Mouse (Mus musculus): ENCODE measurements around the gene Patj. TPM values are rescaled to one million over a fixed set of nuclear protein-coding genes. Genes with fewer than 3 reads are reported as not detected.
A peak's percentile ranks its signal among the peaks of the same experiment; 100 is the strongest.

The Patj gene
- polyA plus RNA-seq, 1 experiment from 2014 or later, result 2.2 TPM

- Histone ChIP-seq H3K27ac (replicated peaks) (no peak overlapping the region), H3K27me3 (no peaks in the 10 kb centered on the region), H3K36me3 (replicated peaks) (no peaks in the 10 kb centered on the region; the same call in 1 of the 2 replicates), H3K9me3 (replicated peaks) (0 out of 2 replicates have a peak, but pooled peaks cover 3% of the 10 kb centered on the region), H3K4me3 (replicated peaks) (no peak overlapping the region), H3K9ac (no peak overlapping the region), H3K4me1 (replicated peaks) (no peaks in the 10 kb centered on the region), H3K4me2 (no peak overlapping the region)
- ATAC-seq (ENCODE audit: insufficient read depth), result no peak
- WGBS (ENCODE audit: insufficient replicate concordance), result 55% methylated on average over 1 of the region's 1 CpGs
Observed at GRCm38 (mm10) chr4:98666451-98666850, 270.9 kb downstream of the Patj start.

- H3K27me3 ChIP-seq, result no peaks in the 10 kb centered on the region
- 46% methylated on average over 3 of the region's 3 CpGs for WGBS (ENCODE audit: insufficient replicate concordance)
- no peak overlapping the region for H3K4me2 ChIP-seq
- no peak overlapping the region for H3K27ac ChIP-seq (replicated peaks)
- no peak overlapping the region for H3K4me3 ChIP-seq (replicated peaks)
- H3K9ac ChIP-seq, result no peak overlapping the region
- H3K9me3 ChIP-seq (replicated peaks), result 0 out of 2 replicates have a peak, but pooled peaks cover 3% of the 10 kb centered on the region
- no peaks in the 10 kb centered on the region for H3K4me1 ChIP-seq (replicated peaks)
- H3K36me3 ChIP-seq (replicated peaks), result no peaks in the 10 kb centered on the region; the same call in 1 of the 2 replicates
- ATAC-seq (ENCODE audit: insufficient read depth), result no peak
Observed at GRCm38 (mm10) chr4:98667009-98667408, 271.4 kb downstream of the Patj start.

- Histone ChIP-seq H3K27me3 (no peaks in the 10 kb centered on the region), H3K9me3 (replicated peaks) (no peaks in the 10 kb centered on the region), H3K4me1 (replicated peaks) (no peaks in the 10 kb centered on the region), H3K9ac (no peak overlapping the region), H3K4me3 (replicated peaks) (no peak overlapping the region), H3K27ac (replicated peaks) (no peak overlapping the region), H3K36me3 (replicated peaks) (no peaks in the 10 kb centered on the region), H3K4me2 (no peak overlapping the region)
- 64% methylated on average over 9 of the region's 9 CpGs for WGBS (ENCODE audit: insufficient replicate concordance)
- ATAC-seq (ENCODE audit: insufficient read depth), result no peak
Observed at GRCm38 (mm10) chr4:98677506-98677905, 281.9 kb downstream of the Patj start.

GRCm38 (mm10) chr4:98686678-98687267, 291.2 kb downstream of the Patj start:
- no peak overlapping the region for H3K4me3 ChIP-seq (replicated peaks)
- no peaks in the 10 kb centered on the region for H3K36me3 ChIP-seq (replicated peaks)
- no peaks in the 10 kb centered on the region for H3K4me1 ChIP-seq (replicated peaks)
- H3K27ac ChIP-seq (replicated peaks), result no peak overlapping the region
- no peaks in the 10 kb centered on the region for H3K9me3 ChIP-seq (replicated peaks)
- H3K27me3 ChIP-seq, result no peaks in the 10 kb centered on the region
- no peak for ATAC-seq (ENCODE audit: insufficient read depth)
- no peak overlapping the region for H3K4me2 ChIP-seq
- H3K9ac ChIP-seq, result no peak overlapping the region
- 71% methylated on average over 11 of the region's 11 CpGs for WGBS (ENCODE audit: insufficient replicate concordance)

- Histone ChIP-seq H3K9ac (no peak overlapping the region), H3K4me2 (no peak overlapping the region), H3K27me3 (no peaks in the 10 kb centered on the region), H3K36me3 (replicated peaks) (no peaks in the 10 kb centered on the region), H3K4me1 (replicated peaks) (no peaks in the 10 kb centered on the region), H3K27ac (replicated peaks) (no peak overlapping the region), H3K9me3 (replicated peaks) (no peaks in the 10 kb centered on the region), H3K4me3 (replicated peaks) (no peak overlapping the region)
- WGBS (ENCODE audit: insufficient replicate concordance), result 77% methylated on average over 11 of the region's 11 CpGs
- ATAC-seq (ENCODE audit: insufficient read depth), result no peak
Observed at GRCm38 (mm10) chr4:98688116-98688515, 292.5 kb downstream of the Patj start.

GRCm38 (mm10) chr4:98688520-98688919, 292.9 kb downstream of the Patj start:
- Histone ChIP-seq H3K27me3 (no peaks in the 10 kb centered on the region), H3K27ac (replicated peaks) (no peak overlapping the region), H3K36me3 (replicated peaks) (no peaks in the 10 kb centered on the region), H3K4me3 (replicated peaks) (no peak overlapping the region), H3K9me3 (replicated peaks) (no peaks in the 10 kb centered on the region), H3K4me2 (no peak overlapping the region), H3K9ac (no peak overlapping the region), H3K4me1 (replicated peaks) (no peaks in the 10 kb centered on the region)
- no peak for ATAC-seq (ENCODE audit: insufficient read depth)
- 68% methylated on average over 9 of the region's 9 CpGs for WGBS (ENCODE audit: insufficient replicate concordance)

GRCm38 (mm10) chr4:98689988-98690387, 294.4 kb downstream of the Patj start:
- Histone ChIP-seq H3K4me2 (no peak overlapping the region), H3K36me3 (replicated peaks) (no peaks in the 10 kb centered on the region), H3K27ac (replicated peaks) (no peak overlapping the region), H3K9me3 (replicated peaks) (no peaks in the 10 kb centered on the region), H3K27me3 (no peaks in the 10 kb centered on the region), H3K4me1 (replicated peaks) (no peaks in the 10 kb centered on the region), H3K4me3 (replicated peaks) (no peak overlapping the region), H3K9ac (no peak overlapping the region)
- WGBS (ENCODE audit: insufficient replicate concordance), result 83% methylated on average over 1 of the region's 1 CpGs
- no peak for ATAC-seq (ENCODE audit: insufficient read depth)

GRCm38 (mm10) chr4:98693465-98694185, 298.0 kb downstream of the Patj start:
- H3K9ac ChIP-seq, result no peak overlapping the region
- WGBS (ENCODE audit: insufficient replicate concordance), result 27% methylated on average over 9 of the region's 9 CpGs
- peak; percentile 89 for ATAC-seq (ENCODE audit: insufficient read depth)

GRCm38 (mm10) chr4:98697932-98698331, 302.3 kb downstream of the Patj start:
- Histone ChIP-seq H3K9ac (no peak overlapping the region), H3K4me2 (no peak overlapping the region), H3K4me1 (replicated peaks) (no peaks in the 10 kb centered on the region), H3K27me3 (no peaks in the 10 kb centered on the region), H3K36me3 (replicated peaks) (no peaks in the 10 kb centered on the region), H3K27ac (replicated peaks) (no peak overlapping the region), H3K4me3 (replicated peaks) (no peak overlapping the region), H3K9me3 (replicated peaks) (no peaks in the 10 kb centered on the region)
- 73% methylated on average over 4 of the region's 4 CpGs for WGBS (ENCODE audit: insufficient replicate concordance)
- ATAC-seq (ENCODE audit: insufficient read depth), result no peak

More at GRCm38 (mm10) chr4:98693465-98694185, 298.0 kb downstream of the Patj start:
- Histone ChIP-seq H3K9me3 (replicated peaks) (no peaks in the 10 kb centered on the region), H3K4me1 (replicated peaks) (no peaks in the 10 kb centered on the region), H3K4me2 (peak overlapping the region; percentile 18; the same call in 1 of the 2 replicates), H3K4me3 (replicated peaks) (no peak overlapping the region), H3K27ac (replicated peaks) (no peak overlapping the region), H3K27me3 (no peaks in the 10 kb centered on the region), H3K36me3 (replicated peaks) (no peaks in the 10 kb centered on the region)

- H3K27ac ChIP-seq (replicated peaks), result no peak overlapping the region
- WGBS (ENCODE audit: insufficient replicate concordance), result 19% methylated on average over 3 of the region's 3 CpGs
- no peak overlapping the region for H3K9ac ChIP-seq
- no peak; the same call in 1 of the 2 replicates for ATAC-seq (ENCODE audit: insufficient read depth)
- H3K4me1 ChIP-seq (replicated peaks), result no peaks in the 10 kb centered on the region
- H3K4me3 ChIP-seq (replicated peaks), result no peak overlapping the region
- no peaks in the 10 kb centered on the region for H3K9me3 ChIP-seq (replicated peaks)
- H3K27me3 ChIP-seq, result no peaks in the 10 kb centered on the region
- H3K4me2 ChIP-seq, result no peak overlapping the region
- H3K36me3 ChIP-seq (replicated peaks), result no peaks in the 10 kb centered on the region
Observed at GRCm38 (mm10) chr4:98698921-98699320, 303.3 kb downstream of the Patj start.

- H3K4me2 ChIP-seq, result no peak overlapping the region
- H3K4me3 ChIP-seq (replicated peaks), result no peak overlapping the region
- WGBS (ENCODE audit: insufficient replicate concordance), result 63% methylated on average over 3 of the region's 3 CpGs
- no peak for ATAC-seq (ENCODE audit: insufficient read depth)
- no peaks in the 10 kb centered on the region for H3K36me3 ChIP-seq (replicated peaks)
- H3K9ac ChIP-seq, result no peak overlapping the region
- H3K9me3 ChIP-seq (replicated peaks), result no peaks in the 10 kb centered on the region
- H3K4me1 ChIP-seq (replicated peaks), result no peaks in the 10 kb centered on the region
- H3K27ac ChIP-seq (replicated peaks), result no peak overlapping the region
- H3K27me3 ChIP-seq, result no peaks in the 10 kb centered on the region
Observed at GRCm38 (mm10) chr4:98700156-98700555, 304.6 kb downstream of the Patj start.
